ENCODE assay signal across 8 mouse cellular contexts in the genomic region with DNA sequence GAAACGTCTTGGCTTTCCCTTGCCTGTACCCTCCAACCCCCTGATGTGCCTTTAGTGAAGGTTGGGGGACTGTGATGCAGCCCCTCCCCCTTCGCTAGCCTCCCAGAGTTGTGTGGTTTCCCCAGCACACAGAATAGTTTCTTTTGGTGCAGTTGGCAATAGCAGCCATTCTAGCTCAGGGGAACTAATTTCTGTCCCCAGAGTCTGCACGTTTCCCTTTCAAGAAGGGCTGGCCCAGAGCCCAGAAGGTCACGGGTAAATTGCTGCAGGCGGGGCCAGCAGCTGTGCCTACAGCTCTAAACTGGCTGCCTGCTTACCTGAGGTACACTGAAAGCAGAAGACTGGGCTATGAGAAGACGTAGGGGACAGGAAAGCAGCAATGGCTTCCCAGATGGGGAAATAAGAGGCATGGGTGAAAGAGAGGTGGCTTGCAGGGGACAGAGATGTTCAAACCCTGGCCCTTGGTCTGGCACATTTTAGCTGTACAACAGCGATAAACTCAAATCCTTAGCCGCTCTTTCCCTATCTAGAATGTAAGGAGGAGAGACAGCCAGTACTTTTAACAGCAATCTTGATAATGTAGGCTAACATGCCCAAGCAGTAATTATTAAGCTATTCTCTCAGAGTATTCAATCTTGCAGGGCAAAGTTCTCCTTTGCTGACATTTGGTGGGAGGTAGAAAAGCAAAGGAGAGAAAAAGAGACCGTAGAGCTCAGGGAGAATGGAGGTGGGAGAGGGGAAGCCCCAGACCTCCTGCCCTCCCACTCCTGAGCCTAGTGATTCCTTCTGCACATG. TPM values are rescaled to one million over a fixed set of nuclear protein-coding genes. Genes with fewer than 3 reads are reported as not detected.
DNase-seq lines count a peak whose midpoint lies in the region; ATAC-seq lines count a peak whose summit lies in the region.

No protein-coding gene starts in this region.

- no peaks in the 10 kb centered on the region for H3K36me3 ChIP-seq in heart, embryonic 10.5 days
- H3K36me3 ChIP-seq in liver, embryonic 15.5 days (replicated peaks): no peaks in the 10 kb centered on the region
- no peaks in the 10 kb centered on the region for H3K36me3 ChIP-seq in neural tube, embryonic 14.5 days (ENCODE audit: control insufficient read depth, insufficient read depth, low read length)

- H3K4me1 ChIP-seq in heart, embryonic 10.5 days: peaks cover 17% of the 10 kb centered on the region
- H3K4me1 ChIP-seq in liver, embryonic 15.5 days (replicated peaks): no peaks in the 10 kb centered on the region; the same call in 1 of the 2 replicates
- H3K4me1 ChIP-seq in neural tube, embryonic 14.5 days (ENCODE audit: control insufficient read depth, insufficient read depth, low read length): peaks cover 7% of the 10 kb centered on the region; the same call in 1 of the 2 replicates

- H3K9ac ChIP-seq in liver, embryonic 15.5 days: no peak overlapping the region
- no peak overlapping the region for H3K9ac ChIP-seq in neural tube, embryonic 14.5 days (replicated peaks; ENCODE audit: low read depth, low read length)

- peaks cover 9% of the 10 kb centered on the region; the same call in 1 of the 2 replicates for H3K27me3 ChIP-seq in heart, embryonic 10.5 days (ENCODE audit: insufficient read depth, poor library complexity, severe bottlenecking)
- peaks cover 18% of the 10 kb centered on the region for H3K27me3 ChIP-seq in liver, embryonic 15.5 days
- H3K27me3 ChIP-seq in neural tube, embryonic 14.5 days (ENCODE audit: control insufficient read depth, insufficient read depth, low read length): no peaks in the 10 kb centered on the region

- peak overlapping the region; percentile 45 for H3K4me3 ChIP-seq in heart, embryonic 10.5 days
- H3K4me3 ChIP-seq in liver, embryonic 15.5 days (replicated peaks): no peak overlapping the region
- no peak overlapping the region for H3K4me3 ChIP-seq in neural tube, embryonic 14.5 days (ENCODE audit: low read depth, low read length)

- 38% methylated on average over 9 of the region's 9 CpGs for WGBS in heart, embryonic 10.5 days
- WGBS in liver, embryonic 15.5 days (ENCODE audit: insufficient replicate concordance): 31% methylated on average over 9 of the region's 9 CpGs
- WGBS in neural tube, embryonic 14.5 days: 23% methylated on average over 9 of the region's 9 CpGs

- no peaks in the 10 kb centered on the region for H3K9me3 ChIP-seq in heart, embryonic 10.5 days
- no peaks in the 10 kb centered on the region for H3K9me3 ChIP-seq in liver, embryonic 15.5 days (replicated peaks)
- H3K9me3 ChIP-seq in neural tube, embryonic 14.5 days (ENCODE audit: control insufficient read depth, low read length): no peaks in the 10 kb centered on the region

- H3K27ac ChIP-seq in heart, embryonic 10.5 days: peak overlapping the region; percentile 72; the same call in 1 of the 2 replicates
- no peak overlapping the region for H3K27ac ChIP-seq in liver, embryonic 15.5 days (replicated peaks)
- no peak overlapping the region; the same call in 1 of the 2 replicates for H3K27ac ChIP-seq in neural tube, embryonic 14.5 days (ENCODE audit: low read depth, low read length)

- ATAC-seq in erythroblast, adult 5-6 weeks (replicated peaks; ENCODE audit: low FRiP score, poor library complexity, severe bottlenecking): peak; percentile 43; the same call in 1 of the 2 replicates
- ATAC-seq in liver, embryonic 15.5 days (ENCODE audit: insufficient read depth): no peak
- peak; percentile 88 for ATAC-seq in neural tube, embryonic 14.5 days (ENCODE audit: low read depth)

- DNase-seq in B cell, adult 2 months: peak; percentile 46 to 51
- peak; percentile 22 to 28 for DNase-seq in adrenal gland, postnatal 4 days (ENCODE audit: low spot score in 2 of 2)
- DNase-seq in heart, embryonic 10.5 days (ENCODE audit: low spot score): no peak
- peak; percentile 88 to 92 for DNase-seq in kidney, adult 8-10 months
- peak; percentile 24 for DNase-seq in urinary bladder, postnatal 25 days (ENCODE audit: low spot score)

- 0 out of 2 replicates have a peak overlapping the region, but pooled peaks have one; percentile 43 for H3K4me2 ChIP-seq in liver, embryonic 15.5 days
- 0 out of 2 replicates have a peak overlapping the region, but pooled peaks have one; percentile 59 for H3K4me2 ChIP-seq in neural tube, embryonic 14.5 days (ENCODE audit: low read depth, low read length)

RNA-seq across cellular contexts. Expression of gene Lmcd1, which starts 0.9 kb away (rescaled TPM):
- total RNA-seq in adrenal gland, postnatal 4 days (2021): 10 to 100 TPM; 12.1 to 15.9 TPM
- 2.9 TPM in 1 of 2 replicates, not detected in the other for total RNA-seq in erythroblast, adult 5-6 weeks (2015; ENCODE audit: low replicate concordance)
- total RNA-seq in erythroblast, adult 5-6 weeks (2017; ENCODE audit: low replicate concordance): not detected in 2 replicates
- 12.8 and 30.3 TPM in 2 replicates for polyA plus RNA-seq in heart, embryonic 10.5 days (2016; fragmentation: Nextera tagmentation; extraction: Ambion mirVana)
- polyA plus RNA-seq in liver, embryonic 15.5 days (2015; fragmentation: Nextera tagmentation; extraction: Ambion mirVana): 2.4 and 3.2 TPM in 2 replicates
- 11.1 and 11.7 TPM in 2 replicates for polyA plus RNA-seq in neural tube, embryonic 14.5 days (2014; fragmentation: Nextera tagmentation; extraction: Ambion mirVana)
